Mouse (Mus musculus) bone marrow macrophage, adult 2 months (primary cell): ENCODE data around the gene Fes. TPM values are rescaled to one million over a fixed set of nuclear protein-coding genes. Genes with fewer than 3 reads are reported as not detected.
"Not testable (repeated sequence)": the region's sequence is repeated elsewhere in the genome, so short reads cannot be mapped to it uniquely, and the experiment has no call there.

Source experiments
- H3K27ac ChIP-seq: 2 replicates; pipeline ENCODE4 v1.5.1; 2012; ENCODE audit warnings: low read depth, low read length; ENCODE audit not compliant: insufficient read depth
- H3K4me1 ChIP-seq: 2 replicates; pipeline ENCODE4 v1.6.1; 2012; ENCODE audit warnings: low read length; ENCODE audit not compliant: control insufficient read depth, insufficient read depth
- H3K4me3 ChIP-seq: 2 replicates; pipeline ENCODE4 v1.5.1; 2012; ENCODE audit warnings: mild to moderate bottlenecking, low read length, moderate library complexity; ENCODE audit not compliant: insufficient read depth
- CTCF ChIP-seq: IDR thresholded peaks from 2 replicates; pipeline ENCODE4 v1.5.1; 2012; ENCODE audit warnings: low read depth, mild to moderate bottlenecking, low read length, moderate library complexity
- POLR2A ChIP-seq: IDR thresholded peaks from 2 replicates; pipeline ENCODE4 v1.6.1; 2012; ENCODE audit warnings: mild to moderate bottlenecking, low read depth, low read length, borderline replicate concordance
- polyA plus RNA-seq: library from polyadenylated mRNA; stranded (reverse); fragments of >200 nt; gene quantifications from 2 replicates; pipeline ENCODE4 v1.2.4, GENCODE M21; 2012; ENCODE audit not compliant: missing spikeins, insufficient read depth, insufficient read length

Fes gene
- polyA plus RNA-seq, 1 experiment: 238 TPM

- Histone ChIP-seq H3K4me3 (no peak overlapping the region), H3K4me1 (peaks cover 23% of the 10 kb centered on the region), H3K27ac (no peak overlapping the region)
- TF ChIP-seq CTCF: no peak
- no peak for TF ChIP-seq POLR2A
Observed at GRCm38 (mm10) chr7:80398654-80399444, 11.1 kb upstream of the Fes start.

GRCm38 (mm10) chr7:80397986-80398385, 10.2 kb upstream of the Fes start:
- TF ChIP-seq CTCF (no peak), POLR2A (no peak)
- Histone ChIP-seq H3K27ac (no peak overlapping the region), H3K4me1 (peaks cover 19% of the 10 kb centered on the region), H3K4me3 (no peak overlapping the region)

- not testable (repeated sequence) for H3K4me3 ChIP-seq, H3K27ac ChIP-seq
- peaks cover 19% of the 10 kb centered on the region for H3K4me1 ChIP-seq
Observed at GRCm38 (mm10) chr7:80396427-80396826, 8.7 kb upstream of the Fes start.

- Histone ChIP-seq H3K4me1 (peaks cover 9% of the 10 kb centered on the region), H3K4me3 (no peak overlapping the region), H3K27ac (no peak overlapping the region)
- TF ChIP-seq POLR2A (no peak), CTCF (no peak)
Observed at GRCm38 (mm10) chr7:80394600-80394999, 6.9 kb upstream of the Fes start.

- TF ChIP-seq CTCF: no peak
- no peak for TF ChIP-seq POLR2A
Observed at GRCm38 (mm10) chr7:80392119-80392518, 4.4 kb upstream of the Fes start.

GRCm38 (mm10) chr7:80387033-80387632, 613 bp downstream of the Fes start:
- Histone ChIP-seq H3K27ac (peak overlapping the region; percentile 99), H3K4me1 (peaks cover 10% of the 10 kb centered on the region)

More at GRCm38 (mm10) chr7:80392119-80392518, 4.4 kb upstream of the Fes start:
- H3K4me1 ChIP-seq: peaks cover 3% of the 10 kb centered on the region; the same call in 1 of the 2 replicates
- H3K27ac ChIP-seq: no peak overlapping the region
- H3K4me3 ChIP-seq: no peak overlapping the region

GRCm38 (mm10) chr7:80386235-80386930, 1.4 kb downstream of the Fes start:
- H3K27ac ChIP-seq: peak overlapping the region; percentile 99
- TF ChIP-seq CTCF (peak; percentile 91), POLR2A (no peak)
- H3K4me3 ChIP-seq: peak overlapping the region; percentile 92
- H3K4me1 ChIP-seq: peaks cover 10% of the 10 kb centered on the region

More at GRCm38 (mm10) chr7:80387033-80387632, 613 bp downstream of the Fes start:
- peak overlapping the region; percentile 92 for H3K4me3 ChIP-seq
- TF ChIP-seq POLR2A (no peak), CTCF (no peak; the same call in 1 of the 2 replicates)

GRCm38 (mm10) chr7:80382919-80383318, 4.8 kb downstream of the Fes start:
- Histone ChIP-seq H3K4me3 (no peak overlapping the region), H3K4me1 (peaks cover 7% of the 10 kb centered on the region), H3K27ac (no peak overlapping the region)
- TF ChIP-seq CTCF (no peak), POLR2A (no peak)

- H3K4me3 ChIP-seq: no peak overlapping the region
- peak; percentile 42 for TF ChIP-seq CTCF
- no peak for TF ChIP-seq POLR2A
- no peak overlapping the region for H3K27ac ChIP-seq
- peaks cover 19% of the 10 kb centered on the region for H3K4me1 ChIP-seq
Observed at GRCm38 (mm10) chr7:80379531-80379930, 8.2 kb downstream of the Fes start.

- TF ChIP-seq POLR2A: no peak
- peak; percentile 81 for TF ChIP-seq CTCF
- peaks cover 30% of the 10 kb centered on the region for H3K4me1 ChIP-seq
Observed at GRCm38 (mm10) chr7:80377471-80377870, 10.3 kb downstream of the Fes start.

More at GRCm38 (mm10) chr7:80377471-80377870, 10.3 kb downstream of the Fes start:
- no peak overlapping the region for H3K27ac ChIP-seq
- no peak overlapping the region for H3K4me3 ChIP-seq
